Mouse (Mus musculus) thymus, adult 2 months (tissue): ENCODE results near the gene Repin1. TPM values are rescaled to one million over a fixed set of nuclear protein-coding genes. Genes with fewer than 3 reads are reported as not detected.

ENCODE experiments used
- DNase-seq: peaks from one replicate; pipeline ENCODE4 v3.0.0; 2021
- H3K27ac ChIP-seq: fragments of 200-500 bp; 2 replicates; pipeline ENCODE4 v1.5.1; 2012; ENCODE audit warnings: low read length, control low read depth; ENCODE audit not compliant: control insufficient read depth, insufficient read depth
- H3K27me3 ChIP-seq: fragments of 200-500 bp; 2 replicates; pipeline ENCODE4 v1.6.1; 2012; ENCODE audit warnings: mild to moderate bottlenecking, low read length, moderate library complexity, mixed read lengths; ENCODE audit not compliant: control insufficient read depth, insufficient read depth
- H3K36me3 ChIP-seq: fragments of 200-500 bp; 2 replicates; pipeline ENCODE4 v1.6.1; 2012; ENCODE audit warnings: mild to moderate bottlenecking, low read length, moderate library complexity; ENCODE audit not compliant: control insufficient read depth, insufficient read depth
- H3K4me1 ChIP-seq: fragments of 200-500 bp; replicated peaks from 2 replicates; pipeline ENCODE4 v1.6.1; 2012; ENCODE audit warnings: low read length; ENCODE audit not compliant: control insufficient read depth, insufficient read depth
- H3K4me3 ChIP-seq: fragments of 200-500 bp; 2 replicates; pipeline ENCODE4 v1.5.1; 2012; ENCODE audit warnings: mild to moderate bottlenecking, low read length, control low read depth, moderate library complexity; ENCODE audit not compliant: control insufficient read depth, insufficient read depth
- CTCF ChIP-seq: fragments of 200-500 bp; IDR thresholded peaks from 2 replicates; pipeline ENCODE4 v1.5.1; 2012; ENCODE audit warnings: mild to moderate bottlenecking, control low read depth, low read length, moderate library complexity, borderline replicate concordance; ENCODE audit not compliant: control insufficient read depth, poor library complexity, insufficient read depth; ENCODE audit errors: extremely low read depth
- POLR2A ChIP-seq: fragments of 200-500 bp; IDR thresholded peaks from 2 replicates; pipeline ENCODE4 v1.6.1; 2012; ENCODE audit warnings: mild to moderate bottlenecking, low read length, control low read depth, moderate library complexity; ENCODE audit not compliant: control insufficient read depth, poor library complexity, insufficient read depth; ENCODE audit errors: extremely low read depth
- WGBS: fragments of 180-500 bp; shearing (Covaris S2); methylation state at CpG from one replicate; pipeline ENCODE4 v1.1.7; 2018; 5-methylcytosine and 5-hydroxymethylcytosine counted together
- polyA plus RNA-seq: library from polyadenylated mRNA; depleted of rRNA; stranded (reverse); fragments of >200 nt; gene quantifications from 2 replicates; pipeline ENCODE4 v1.2.3, GENCODE M21; 2012; rRNA removed

The Repin1 gene
- polyA plus RNA-seq, 1 experiment: 35.3 TPM

DNA sequence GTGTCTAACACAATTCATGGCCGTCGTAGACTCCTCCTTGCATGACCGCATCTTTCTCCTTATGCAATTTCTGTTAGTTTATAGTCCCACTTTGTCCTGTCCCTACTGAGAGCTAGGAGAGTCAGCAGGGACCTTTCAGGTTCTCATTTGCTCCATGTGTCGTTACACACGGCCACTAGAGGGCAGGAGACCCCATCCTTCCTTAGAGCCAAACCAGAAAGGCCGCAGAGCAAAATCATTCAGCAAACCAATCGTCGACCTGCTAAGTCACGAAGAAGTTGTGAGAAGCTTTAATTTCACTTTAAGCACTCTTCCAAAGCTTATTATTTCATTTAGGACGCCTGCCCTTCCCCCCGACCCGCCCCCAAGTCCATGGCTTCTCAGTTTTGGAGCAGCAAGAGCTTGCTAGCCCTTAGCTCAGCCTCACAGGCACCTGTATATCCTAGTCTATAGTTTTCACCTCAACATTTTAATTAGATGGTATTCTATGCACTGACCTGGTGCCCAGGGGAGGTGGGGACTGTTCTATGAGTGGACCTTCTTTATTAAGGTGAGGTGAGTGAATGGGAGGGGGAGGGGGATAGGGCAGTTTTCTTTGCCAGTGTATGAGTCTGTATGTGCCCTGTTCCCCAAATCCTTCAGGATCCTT, 52.1 kb downstream of the Repin1 start:
- no peaks in the 10 kb centered on the region for H3K27me3 ChIP-seq
- H3K36me3 ChIP-seq: peaks cover 11% of the 10 kb centered on the region
- no peak overlapping the region for H3K27ac ChIP-seq
- 6% methylated on average over 12 of the region's 12 CpGs for WGBS
- no peak for TF ChIP-seq POLR2A
- TF ChIP-seq CTCF: no peak
- H3K4me1 ChIP-seq: peaks cover 20% of the 10 kb centered on the region
- H3K4me3 ChIP-seq: no peak overlapping the region
- DNase-seq: peak; percentile 78

DNA sequence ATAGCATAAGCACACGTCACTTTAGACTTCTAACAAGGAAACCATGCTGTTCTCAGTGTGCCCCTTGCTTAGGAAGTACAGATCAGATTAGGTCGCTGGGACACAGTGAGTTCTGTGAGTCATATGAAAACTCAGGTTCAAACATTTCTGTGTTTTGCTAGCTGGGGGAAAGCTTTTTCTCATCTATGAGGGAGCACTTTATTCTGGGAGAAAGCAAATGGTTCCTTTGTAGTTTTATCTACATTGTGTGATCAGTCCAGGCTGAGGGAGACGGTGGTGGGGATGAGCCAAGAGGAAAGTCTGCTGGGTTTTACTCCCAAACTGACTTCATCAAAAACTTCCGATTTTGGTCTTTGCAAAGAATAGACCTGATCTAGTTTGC, 52.6 kb downstream of the Repin1 start:
- Histone ChIP-seq H3K4me3 (no peak overlapping the region), H3K36me3 (peaks cover 17% of the 10 kb centered on the region), H3K27me3 (no peaks in the 10 kb centered on the region), H3K4me1 (peaks cover 20% of the 10 kb centered on the region), H3K27ac (no peak overlapping the region)
- no peak for TF ChIP-seq POLR2A
- no peak for TF ChIP-seq CTCF
- WGBS: 83% methylated on average over 4 of the region's 4 CpGs
- no peak for DNase-seq

DNA sequence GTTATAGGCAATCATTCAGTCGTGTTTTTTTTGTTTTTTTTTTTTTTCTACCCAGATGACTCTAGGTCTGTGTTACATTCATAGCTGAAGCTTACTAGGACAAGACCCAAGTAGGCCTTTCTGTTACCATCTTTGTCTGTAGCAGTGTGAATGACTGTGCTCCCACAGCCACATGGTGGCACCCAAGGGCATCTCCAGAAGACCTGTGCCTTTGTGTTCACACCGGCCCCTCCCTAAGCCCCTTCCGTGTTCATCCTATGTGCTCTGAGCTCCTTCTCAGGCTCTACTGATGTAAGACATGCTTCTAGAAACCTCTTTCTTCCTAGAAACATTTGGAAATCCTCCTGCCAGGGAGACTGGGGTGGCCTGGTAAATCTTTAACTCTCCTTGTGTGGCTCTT, 53.3 kb downstream of the Repin1 start, which contains the start of gene Gimap8:
TSS of gene Gimap8 (plus strand) at position 240 of the 400 bp plus-strand sequence.
- DNase-seq: peak; percentile 90
- H3K36me3 ChIP-seq: peaks cover 22% of the 10 kb centered on the region
- TF ChIP-seq CTCF: peak; percentile 64; the same call in 1 of the 2 replicates
- no peak for TF ChIP-seq POLR2A
- peaks cover 20% of the 10 kb centered on the region for H3K4me1 ChIP-seq
- peak within 1 kb of the TSS; percentile 50 for H3K4me3 ChIP-seq
- WGBS: 2% methylated on average over 3 of the region's 3 CpGs
- peak within 1 kb of the TSS; percentile 72 for H3K27ac ChIP-seq
- no peaks in the 10 kb centered on the region for H3K27me3 ChIP-seq

DNA sequence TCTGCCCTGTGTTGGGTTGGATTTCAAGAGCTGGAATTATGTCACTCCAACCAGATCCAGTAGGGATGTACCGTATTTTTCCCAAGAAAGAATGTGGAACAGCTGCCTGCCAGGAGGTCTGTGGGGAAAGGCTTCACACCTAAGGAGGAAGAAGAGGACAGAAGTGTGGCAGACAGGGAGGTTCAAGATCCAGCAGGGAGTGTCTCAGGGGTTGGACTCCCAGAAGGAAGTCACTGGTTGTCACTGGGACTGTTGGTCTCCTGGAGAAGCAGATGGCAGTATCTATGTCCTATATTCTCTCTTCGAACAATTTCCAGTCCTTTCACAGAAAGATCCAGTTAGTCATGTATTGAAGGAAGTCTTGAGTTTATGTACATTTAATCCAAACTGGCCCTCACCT, 53.9 kb downstream of the Repin1 start:
- H3K4me1 ChIP-seq: peaks cover 20% of the 10 kb centered on the region
- H3K27ac ChIP-seq: peak overlapping the region; percentile 72; the same call in 1 of the 2 replicates
- no peak for TF ChIP-seq CTCF
- no peak for TF ChIP-seq POLR2A
- peak overlapping the region; percentile 50 for H3K4me3 ChIP-seq
- 66% methylated on average over 2 of the region's 2 CpGs for WGBS
- no peaks in the 10 kb centered on the region for H3K27me3 ChIP-seq
- DNase-seq: no peak
- H3K36me3 ChIP-seq: peaks cover 22% of the 10 kb centered on the region

Other genes starting within 250 kb of the Repin1 start
- 71.9 and 73.5 TPM in 2 replicates for gene Krba1, start 198.3 kb upstream of the Repin1 start, polyA plus RNA-seq
- 29.4 and 30.2 TPM in 2 replicates for gene Zfp467, start 148.1 kb upstream of the Repin1 start, polyA plus RNA-seq
- gene Sspo, start 145.7 kb upstream of the Repin1 start, polyA plus RNA-seq: 29.3 and 35.4 TPM in 2 replicates
- 3.3 and 4.7 TPM in 2 replicates for gene Atp6v0e2, start 56.3 kb upstream of the Repin1 start, polyA plus RNA-seq
- gene Lrrc61, start 39.1 kb upstream of the Repin1 start, polyA plus RNA-seq: 41.4 and 58.7 TPM in 2 replicates
- gene Rarres2, start 21.1 kb upstream of the Repin1 start, polyA plus RNA-seq: 17.5 and 28.8 TPM in 2 replicates
- not detected in 2 replicates for gene Gm45021, start 4.3 kb upstream of the Repin1 start, polyA plus RNA-seq
- not detected in 2 replicates for gene Gm44965, start 58 bp downstream of the Repin1 start, polyA plus RNA-seq
- 8.2 and 10.2 TPM in 2 replicates for gene Zfp775, start 8.2 kb downstream of the Repin1 start, polyA plus RNA-seq
- 1.5 and 1.7 TPM in 2 replicates for gene AI854703, start 32.9 kb downstream of the Repin1 start, polyA plus RNA-seq
- 26.6 and 29.8 TPM in 2 replicates for gene Gimap8, start 53.4 kb downstream of the Repin1 start, polyA plus RNA-seq
- gene Gimap9, start 82.2 kb downstream of the Repin1 start, polyA plus RNA-seq: 42.5 and 49.6 TPM in 2 replicates
- gene Gimap4, start 90.7 kb downstream of the Repin1 start, polyA plus RNA-seq: 43.0 and 64.0 TPM in 2 replicates
- gene Gimap6, start 114.3 kb downstream of the Repin1 start, polyA plus RNA-seq: 72.9 and 82.4 TPM in 2 replicates
- 0.36 and 0.88 TPM in 2 replicates for gene Gm28053, start 124.7 kb downstream of the Repin1 start, polyA plus RNA-seq
- gene Gimap7, start 124.7 kb downstream of the Repin1 start, polyA plus RNA-seq: 3.8 and 6.3 TPM in 2 replicates
- gene Gimap1, start 145.2 kb downstream of the Repin1 start, polyA plus RNA-seq: 94.7 and 98.1 TPM in 2 replicates
- 34.0 and 35.3 TPM in 2 replicates for gene Gimap5, start 152.3 kb downstream of the Repin1 start, polyA plus RNA-seq
- 48.2 and 61.3 TPM in 2 replicates for gene Gimap3, start 177.0 kb downstream of the Repin1 start, polyA plus RNA-seq
- 67.0 and 84.8 TPM in 2 replicates for gene Tmem176a, start 247.0 kb downstream of the Repin1 start, polyA plus RNA-seq
- 206 and 265 TPM in 2 replicates for gene Tmem176b, start 247.6 kb downstream of the Repin1 start, polyA plus RNA-seq